Mouse (Mus musculus) limb, embryonic 14.5 days (tissue): ENCODE data around the gene Angptl4. TPM values are rescaled to one million over a fixed set of nuclear protein-coding genes. Genes with fewer than 3 reads are reported as not detected.

ENCODE experiments used
- ATAC-seq: fragments of 200-750 bp; cut with Nextera tagmentation; 2 replicates; pipeline ENCODE4 v1.8.0; 2017; ENCODE audit warnings: low read depth, moderate number of reproducible peaks, moderate TSS enrichment; ENCODE audit not compliant: low FRiP score
- DNase-seq: peaks from one replicate; pipeline ENCODE4 v3.0.0-alpha.2; 2015; ENCODE audit warnings: low spot score
- H3K27ac ChIP-seq: fragments of 300-500 bp; sonication (generic); replicated peaks from 2 replicates; pipeline ENCODE4 v1.5.1; 2014; ENCODE audit warnings: low read depth, mild to moderate bottlenecking, low read length, moderate library complexity, mixed read lengths
- H3K27me3 ChIP-seq: fragments of 300-500 bp; sonication (generic); 2 replicates; pipeline ENCODE4 v1.6.1; 2014; ENCODE audit warnings: low read length, mixed read lengths; ENCODE audit not compliant: control insufficient read depth, insufficient read depth
- H3K36me3 ChIP-seq: fragments of 300-500 bp; sonication (generic); 2 replicates; pipeline ENCODE4 v1.6.1; 2014; ENCODE audit warnings: mild to moderate bottlenecking, low read length, moderate library complexity, mixed read lengths; ENCODE audit not compliant: control insufficient read depth, insufficient read depth
- H3K4me1 ChIP-seq: fragments of 300-500 bp; sonication (generic); 2 replicates; pipeline ENCODE4 v1.6.1; 2014; ENCODE audit warnings: antibody characterized with exemption, low read length, mixed read lengths; ENCODE audit not compliant: control insufficient read depth, insufficient read depth
- H3K4me2 ChIP-seq: fragments of 300-500 bp; sonication (generic); replicated peaks from 2 replicates; pipeline ENCODE4 v1.6.1; 2014; ENCODE audit warnings: low read depth, mild to moderate bottlenecking, low read length, moderate library complexity; ENCODE audit not compliant: severe bottlenecking
- H3K4me3 ChIP-seq: fragments of 300-500 bp; sonication (generic); replicated peaks from 2 replicates; pipeline ENCODE4 v1.5.1; 2014; ENCODE audit warnings: low read length
- H3K9ac ChIP-seq: fragments of 300-500 bp; sonication (generic); 2 replicates; pipeline ENCODE4 v1.6.1; 2014; ENCODE audit warnings: mild to moderate bottlenecking, low read depth, low read length, moderate library complexity; ENCODE audit not compliant: severe bottlenecking
- H3K9me3 ChIP-seq: fragments of 300-500 bp; sonication (generic); 2 replicates; pipeline ENCODE4 v1.6.1; 2016; ENCODE audit warnings: low read length; ENCODE audit not compliant: control insufficient read depth
- POLR2A ChIP-seq: fragments of 200-500 bp; IDR thresholded peaks from 2 replicates; pipeline ENCODE4 v1.8.0; 2012; ENCODE audit warnings: inconsistent platforms, mild to moderate bottlenecking, moderate library complexity, borderline replicate concordance; ENCODE audit not compliant: insufficient read depth, insufficient read length; ENCODE audit errors: extremely low read depth
- WGBS: fragments of 180-500 bp; shearing (Covaris S2); extraction: QIAGEN DNeasy Blood & Tissue Kit; methylation state at CpG from one replicate; pipeline ENCODE4 v1.1.7; 2014; 5-methylcytosine and 5-hydroxymethylcytosine counted together
- polyA plus RNA-seq, 2 experiments: library from polyadenylated mRNA; depleted of rRNA in 1 of 2; stranded (reverse) in 1 of 2; unstranded in 1 of 2; fragments of >200 nt; fragmentation: Nextera tagmentation in 1 of 2; extraction: Ambion mirVana in 1 of 2; gene quantifications; 2 replicates each; pipeline versions ENCODE4 v1.2.1 to v1.2.3; 2012 to 2014

The Angptl4 gene
- polyA plus RNA-seq, 2 experiments: 29.7 to 44.2 TPM

GRCm38 (mm10) chr17:33817184-33817968, 35.7 kb upstream of the Angptl4 start:
- ATAC-seq (peak; percentile 96), DNase-seq (peak; percentile 95)
- H3K4me2 ChIP-seq: peak overlapping the region; percentile 93
- peaks cover 41% of the 10 kb centered on the region for H3K36me3 ChIP-seq
- 3% methylated on average over 70 of the region's 89 CpGs for WGBS
- TF ChIP-seq POLR2A: peak; percentile 73; the same call in 1 of the 2 replicates
- peak overlapping the region; percentile 75 for H3K9ac ChIP-seq
- peak overlapping the region; percentile 81 for H3K27ac ChIP-seq
- H3K4me1 ChIP-seq: peaks cover 12% of the 10 kb centered on the region
- H3K4me3 ChIP-seq: peak overlapping the region; percentile 59
- H3K9me3 ChIP-seq: no peaks in the 10 kb centered on the region
- H3K27me3 ChIP-seq: no peaks in the 10 kb centered on the region

- TF ChIP-seq POLR2A: no peak
- H3K9me3 ChIP-seq: no peaks in the 10 kb centered on the region
- peak overlapping the region; percentile 93 for H3K4me2 ChIP-seq
- H3K4me1 ChIP-seq: peaks cover 12% of the 10 kb centered on the region
- no peaks in the 10 kb centered on the region for H3K27me3 ChIP-seq
- peak overlapping the region; percentile 59 for H3K4me3 ChIP-seq
- DNase-seq (no peak), ATAC-seq (no peak)
- no peak overlapping the region for H3K9ac ChIP-seq
- 61% methylated on average over 5 of the region's 5 CpGs for WGBS
- H3K27ac ChIP-seq: peak overlapping the region; percentile 81; the same call in 1 of the 2 replicates
- peaks cover 33% of the 10 kb centered on the region for H3K36me3 ChIP-seq
Measured at GRCm38 (mm10) chr17:33816612-33817011, 35.0 kb upstream of the Angptl4 start.

GRCm38 (mm10) chr17:33815399-33815798, 33.8 kb upstream of the Angptl4 start:
- H3K36me3 ChIP-seq: peaks cover 21% of the 10 kb centered on the region
- H3K4me3 ChIP-seq: no peak overlapping the region
- TF ChIP-seq POLR2A: no peak
- H3K4me1 ChIP-seq: peaks cover 12% of the 10 kb centered on the region
- 91% methylated on average over 6 of the region's 6 CpGs for WGBS
- no peak overlapping the region for H3K4me2 ChIP-seq
- no peaks in the 10 kb centered on the region for H3K9me3 ChIP-seq
- ATAC-seq (no peak), DNase-seq (no peak)
- H3K27ac ChIP-seq: no peak overlapping the region
- H3K9ac ChIP-seq: no peak overlapping the region
- no peaks in the 10 kb centered on the region for H3K27me3 ChIP-seq

GRCm38 (mm10) chr17:33812990-33813389, 31.4 kb upstream of the Angptl4 start:
- DNase-seq: no peak
- 68% methylated on average over 4 of the region's 4 CpGs for WGBS
- Histone ChIP-seq H3K4me3 (no peak overlapping the region), H3K27me3 (no peaks in the 10 kb centered on the region), H3K9ac (no peak overlapping the region), H3K4me1 (peaks cover 8% of the 10 kb centered on the region), H3K36me3 (peaks cover under 1% of the 10 kb centered on the region; the same call in 1 of the 2 replicates), H3K9me3 (no peaks in the 10 kb centered on the region), H3K4me2 (no peak overlapping the region), H3K27ac (no peak overlapping the region)
- ATAC-seq: no peak
- TF ChIP-seq POLR2A: no peak

- 65% methylated on average over 3 of the region's 3 CpGs for WGBS
Measured at GRCm38 (mm10) chr17:33812475-33812874, 30.8 kb upstream of the Angptl4 start.

More at GRCm38 (mm10) chr17:33812475-33812874, 30.8 kb upstream of the Angptl4 start:
- no peak for TF ChIP-seq POLR2A
- H3K27me3 ChIP-seq: no peaks in the 10 kb centered on the region
- H3K9ac ChIP-seq: no peak overlapping the region
- no peak overlapping the region for H3K4me3 ChIP-seq
- no peak overlapping the region for H3K27ac ChIP-seq
- H3K4me1 ChIP-seq: peaks cover 5% of the 10 kb centered on the region; the same call in 1 of the 2 replicates
- no peak overlapping the region for H3K4me2 ChIP-seq
- no peaks in the 10 kb centered on the region for H3K9me3 ChIP-seq
- no peak for ATAC-seq
- DNase-seq: no peak
- H3K36me3 ChIP-seq: no peaks in the 10 kb centered on the region
